Mouse (Mus musculus): ENCODE results near the gene Nol8. TPM values are rescaled to one million over a fixed set of nuclear protein-coding genes. Genes with fewer than 3 reads are reported as not detected.

Nol8 gene
- polyA plus RNA-seq, 1 experiment from 2014 or later = 27.8 TPM

GRCm38 (mm10) chr13:49644731-49645529 is 7.9 kb upstream of the Nol8 start:
- no peaks in the 10 kb centered on the region for H3K4me1 ChIP-seq
- H3K9me3 ChIP-seq = no peaks in the 10 kb centered on the region
- H3K27me3 ChIP-seq = no peaks in the 10 kb centered on the region
- no peak overlapping the region for H3K4me3 ChIP-seq
- no peak overlapping the region for H3K9ac ChIP-seq (replicated peaks)
- no peaks in the 10 kb centered on the region for H3K36me3 ChIP-seq
- peak; percentile 60 for ATAC-seq (replicated peaks)
- H3K27ac ChIP-seq (replicated peaks) = no peak overlapping the region
- no peak overlapping the region for H3K4me2 ChIP-seq (replicated peaks)
- WGBS = 68% methylated on average over 2 of the region's 2 CpGs

DNA sequence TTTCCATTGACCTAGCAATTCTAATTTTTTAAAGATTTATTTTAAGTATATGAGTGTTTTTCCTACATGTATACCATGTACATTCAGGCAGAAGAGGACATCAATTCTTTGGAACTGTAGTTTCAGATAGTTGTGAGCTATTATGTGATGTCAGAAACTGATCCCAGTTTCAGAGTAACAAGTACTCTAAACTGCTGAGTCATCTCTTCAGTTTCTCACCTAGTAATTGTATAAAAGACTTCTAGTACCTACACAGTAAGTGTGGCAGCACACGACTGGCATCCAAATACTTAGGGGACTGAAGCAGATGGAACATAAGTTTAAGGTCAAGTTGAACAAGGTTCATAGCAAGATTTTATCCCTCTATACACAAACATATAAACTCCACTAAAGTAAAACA is 6.9 kb upstream of the Nol8 start:
- WGBS = 98% methylated on average over 1 of the region's 1 CpGs

DNA sequence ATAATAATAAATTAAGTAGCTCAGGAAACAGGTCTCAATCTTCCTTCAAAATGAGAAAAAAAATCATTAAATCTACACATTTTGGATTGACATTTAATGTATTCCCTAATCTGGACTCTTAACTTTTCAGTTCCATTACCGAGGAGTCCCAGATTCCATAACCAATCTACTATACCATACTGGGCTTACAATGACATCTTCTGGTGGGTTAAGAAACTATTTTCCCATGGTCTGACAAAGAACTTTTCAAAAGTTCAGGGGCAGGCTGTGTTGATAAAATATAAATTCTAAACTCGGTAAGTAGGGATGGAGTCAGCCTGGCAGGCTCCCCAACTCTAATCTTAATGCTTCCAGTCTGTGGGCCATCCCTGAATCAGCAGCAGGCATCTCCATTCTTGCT is 1.7 kb upstream of the Nol8 start:
- no peak for ATAC-seq (replicated peaks)
- Histone ChIP-seq H3K9me3 (no peaks in the 10 kb centered on the region), H3K27me3 (no peaks in the 10 kb centered on the region), H3K36me3 (peaks cover under 1% of the 10 kb centered on the region; the same call in 1 of the 2 replicates), H3K27ac (replicated peaks) (no peak overlapping the region), H3K4me3 (no peak overlapping the region), H3K4me1 (peaks cover 23% of the 10 kb centered on the region), H3K9ac (replicated peaks) (no peak overlapping the region), H3K4me2 (replicated peaks) (peak overlapping the region; percentile 80; the same call in 1 of the 2 replicates)
- 37% methylated on average over 2 of the region's 2 CpGs for WGBS

More for the DNA sequence above, 6.9 kb upstream of the Nol8 start:
- no peak overlapping the region for H3K4me3 ChIP-seq
- no peak for ATAC-seq (replicated peaks)
- no peaks in the 10 kb centered on the region for H3K36me3 ChIP-seq
- no peak overlapping the region for H3K27ac ChIP-seq (replicated peaks)
- no peaks in the 10 kb centered on the region for H3K9me3 ChIP-seq
- no peak overlapping the region for H3K9ac ChIP-seq (replicated peaks)
- no peaks in the 10 kb centered on the region for H3K4me1 ChIP-seq
- no peak overlapping the region for H3K4me2 ChIP-seq (replicated peaks)
- no peaks in the 10 kb centered on the region for H3K27me3 ChIP-seq

- Histone ChIP-seq H3K4me1 (peaks cover 23% of the 10 kb centered on the region), H3K4me3 (peak overlapping the region; percentile 84), H3K27me3 (no peaks in the 10 kb centered on the region), H3K27ac (replicated peaks) (no peak overlapping the region), H3K9ac (replicated peaks) (peak overlapping the region; percentile 35; the same call in 1 of the 2 replicates), H3K9me3 (no peaks in the 10 kb centered on the region), H3K36me3 (peaks cover 4% of the 10 kb centered on the region; the same call in 1 of the 2 replicates), H3K4me2 (replicated peaks) (peak overlapping the region; percentile 80)
- 0% methylated on average over 4 of the region's 4 CpGs for WGBS
- no peak for ATAC-seq (replicated peaks)
Measured at GRCm38 (mm10) chr13:49651781-49652351, 1.0 kb upstream of the Nol8 start.

DNA sequence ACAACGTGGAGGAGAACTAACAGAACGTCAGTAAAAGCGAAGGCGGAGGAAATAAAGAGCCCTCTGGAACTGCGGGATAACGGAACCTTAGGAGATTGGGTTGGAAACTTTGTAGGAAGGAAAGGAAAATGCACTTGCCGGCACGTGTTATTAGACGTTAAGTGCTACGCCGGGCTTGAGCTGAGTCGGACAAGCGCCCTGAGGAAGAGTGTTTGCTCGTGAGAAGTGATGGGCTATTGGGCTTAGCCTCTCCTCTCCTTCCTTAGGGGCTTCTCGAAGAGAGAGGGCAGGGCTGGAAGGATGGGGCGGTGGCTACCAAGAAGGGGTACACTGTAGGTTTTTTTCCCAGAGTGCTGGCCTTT is 283 bp downstream of the Nol8 start:
- Histone ChIP-seq H3K4me1 (peaks cover 23% of the 10 kb centered on the region), H3K27me3 (no peaks in the 10 kb centered on the region), H3K36me3 (peaks cover 11% of the 10 kb centered on the region), H3K9me3 (no peaks in the 10 kb centered on the region), H3K4me2 (replicated peaks) (peak overlapping the region; percentile 85), H3K4me3 (peak overlapping the region; percentile 84), H3K27ac (replicated peaks) (peak overlapping the region; percentile 68), H3K9ac (replicated peaks) (peak overlapping the region; percentile 56)
- WGBS = 0% methylated on average over 16 of the region's 16 CpGs
- ATAC-seq (replicated peaks) = peak; percentile 86

DNA sequence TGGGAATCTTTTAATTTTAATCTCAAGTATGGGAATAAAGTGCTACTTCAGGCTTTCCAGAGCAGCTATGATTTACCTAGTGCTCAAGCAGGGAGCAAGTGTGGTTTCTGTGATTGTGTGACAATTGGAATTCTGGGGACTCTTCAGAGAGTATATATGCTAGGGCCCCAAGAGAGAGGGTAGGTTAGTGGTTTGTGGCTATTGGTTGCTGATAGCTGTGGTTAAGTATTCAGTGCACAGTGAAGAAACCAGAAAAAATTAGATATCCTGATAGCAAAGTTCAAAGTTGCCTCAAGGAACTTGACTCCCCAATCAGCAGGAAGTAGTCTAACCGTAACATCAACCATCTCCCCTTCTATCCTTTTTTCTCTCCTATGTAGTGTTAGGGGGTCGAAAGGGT is 24.9 kb downstream of the Nol8 start:
- Histone ChIP-seq H3K4me2 (replicated peaks) (no peak overlapping the region), H3K27ac (replicated peaks) (no peak overlapping the region), H3K9ac (replicated peaks) (no peak overlapping the region), H3K4me3 (no peak overlapping the region), H3K36me3 (peaks cover 49% of the 10 kb centered on the region), H3K27me3 (no peaks in the 10 kb centered on the region), H3K9me3 (no peaks in the 10 kb centered on the region), H3K4me1 (peaks cover 10% of the 10 kb centered on the region)
- ATAC-seq (replicated peaks) = no peak
- WGBS = 89% methylated on average over 2 of the region's 2 CpGs

- H3K9me3 ChIP-seq = no peaks in the 10 kb centered on the region
- peak; percentile 100 for ATAC-seq (replicated peaks)
- peak within 1 kb of the TSS; percentile 76 for H3K4me2 ChIP-seq (replicated peaks)
- 6% methylated on average over 26 of the region's 26 CpGs for WGBS
- peaks cover 25% of the 10 kb centered on the region for H3K4me1 ChIP-seq
- no peaks in the 10 kb centered on the region for H3K27me3 ChIP-seq
- peak within 1 kb of the TSS; percentile 63 for H3K4me3 ChIP-seq
- H3K27ac ChIP-seq (replicated peaks) = peak within 1 kb of the TSS; percentile 54
- peaks cover 23% of the 10 kb centered on the region for H3K36me3 ChIP-seq
- H3K9ac ChIP-seq (replicated peaks) = peak within 1 kb of the TSS; percentile 63
Measured at GRCm38 (mm10) chr13:49681351-49682232, 28.7 kb downstream of the Nol8 start, which contains the start of gene Iars. Iars (plus strand) TSS chr13:49682100.

GRCm38 (mm10) chr13:49682233-49682846 is 29.5 kb downstream of the Nol8 start:
- Histone ChIP-seq H3K9me3 (no peaks in the 10 kb centered on the region), H3K36me3 (peaks cover 19% of the 10 kb centered on the region), H3K27me3 (no peaks in the 10 kb centered on the region), H3K4me1 (peaks cover 25% of the 10 kb centered on the region), H3K4me3 (peak overlapping the region; percentile 63), H3K27ac (replicated peaks) (peak overlapping the region; percentile 49), H3K4me2 (replicated peaks) (peak overlapping the region; percentile 76), H3K9ac (replicated peaks) (peak overlapping the region; percentile 63)
- ATAC-seq (replicated peaks) = no peak
- WGBS = 1% methylated on average over 20 of the region's 20 CpGs

GRCm38 (mm10) chr13:49684266-49684665 is 31.4 kb downstream of the Nol8 start:
- H3K4me3 ChIP-seq = no peak overlapping the region

DNA sequence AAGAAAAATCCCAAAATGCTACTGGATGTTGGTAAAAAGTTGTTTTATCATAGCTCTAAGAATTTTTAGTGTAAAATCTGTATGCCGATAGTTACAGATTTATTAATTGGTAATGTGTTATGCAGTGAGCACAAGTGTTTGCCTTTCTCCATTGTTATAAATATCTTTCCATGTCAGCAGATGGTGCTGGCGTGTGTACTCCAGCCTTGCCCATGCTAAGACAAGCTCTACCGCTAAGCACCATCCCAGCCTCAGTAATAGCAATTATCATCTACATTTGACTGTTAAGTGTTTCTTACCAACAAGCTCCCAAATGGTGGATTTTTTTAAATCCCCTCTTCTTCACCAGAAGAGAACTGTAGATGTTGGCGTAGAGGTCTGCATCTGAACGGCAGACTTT is 38.2 kb downstream of the Nol8 start:
- ATAC-seq (replicated peaks) = no peak
- Histone ChIP-seq H3K4me1 (no peaks in the 10 kb centered on the region), H3K27ac (replicated peaks) (no peak overlapping the region), H3K27me3 (no peaks in the 10 kb centered on the region), H3K9me3 (no peaks in the 10 kb centered on the region), H3K9ac (replicated peaks) (no peak overlapping the region), H3K4me3 (no peak overlapping the region), H3K4me2 (replicated peaks) (no peak overlapping the region), H3K36me3 (peaks cover 54% of the 10 kb centered on the region)
- 98% methylated on average over 5 of the region's 5 CpGs for WGBS

More at GRCm38 (mm10) chr13:49684266-49684665, 31.4 kb downstream of the Nol8 start:
- Histone ChIP-seq H3K9me3 (no peaks in the 10 kb centered on the region), H3K4me2 (replicated peaks) (no peak overlapping the region), H3K4me1 (peaks cover 25% of the 10 kb centered on the region), H3K36me3 (peaks cover 21% of the 10 kb centered on the region), H3K27ac (replicated peaks) (no peak overlapping the region), H3K9ac (replicated peaks) (no peak overlapping the region), H3K27me3 (no peaks in the 10 kb centered on the region)
- WGBS = 65% methylated on average over 4 of the region's 4 CpGs
- no peak for ATAC-seq (replicated peaks)

- peaks cover 64% of the 10 kb centered on the region for H3K36me3 ChIP-seq
Measured at GRCm38 (mm10) chr13:49703216-49703779, 50.4 kb downstream of the Nol8 start.

More at GRCm38 (mm10) chr13:49703216-49703779, 50.4 kb downstream of the Nol8 start:
- no peak for ATAC-seq (replicated peaks)
- no peaks in the 10 kb centered on the region for H3K27me3 ChIP-seq
- 88% methylated on average over 11 of the region's 11 CpGs for WGBS
- H3K27ac ChIP-seq (replicated peaks) = no peak overlapping the region
- no peak overlapping the region for H3K4me2 ChIP-seq (replicated peaks)
- no peaks in the 10 kb centered on the region for H3K9me3 ChIP-seq
- H3K9ac ChIP-seq (replicated peaks) = no peak overlapping the region
- no peak overlapping the region for H3K4me3 ChIP-seq
- peaks cover 11% of the 10 kb centered on the region; the same call in 1 of the 2 replicates for H3K4me1 ChIP-seq
